Mouse (Mus musculus) spleen, adult 2 months (tissue): Measurements from ENCODE around the gene Fhit.

Source experiments
- CTCF ChIP-seq: fragments of 200-500 bp; IDR thresholded peaks from 2 replicates; pipeline ENCODE4 v1.5.1; 2011; ENCODE audit warnings: mild to moderate bottlenecking, inconsistent platforms; ENCODE audit not compliant: insufficient read depth, insufficient read length, insufficient replicate concordance; ENCODE audit errors: extremely low read depth
- POLR2A ChIP-seq: fragments of 200-500 bp; IDR thresholded peaks from 2 replicates; pipeline ENCODE4 v1.6.1; 2011; ENCODE audit warnings: low read depth, low read length, inconsistent platforms

- TF ChIP-seq POLR2A = no peak
- TF ChIP-seq CTCF = no peak
Observed at GRCm38 (mm10) chr14:10712916-10713315, 448.9 kb downstream of the Fhit start.
